Mouse (Mus musculus): Measurements from ENCODE around the gene Hyal2. TPM values are rescaled to one million over a fixed set of nuclear protein-coding genes. Genes with fewer than 3 reads are reported as not detected.

Gene Hyal2
- polyA plus RNA-seq (2016; fragmentation: Nextera tagmentation; extraction: Ambion mirVana) = 93.6 and 97.0 TPM in 2 replicates

DNA sequence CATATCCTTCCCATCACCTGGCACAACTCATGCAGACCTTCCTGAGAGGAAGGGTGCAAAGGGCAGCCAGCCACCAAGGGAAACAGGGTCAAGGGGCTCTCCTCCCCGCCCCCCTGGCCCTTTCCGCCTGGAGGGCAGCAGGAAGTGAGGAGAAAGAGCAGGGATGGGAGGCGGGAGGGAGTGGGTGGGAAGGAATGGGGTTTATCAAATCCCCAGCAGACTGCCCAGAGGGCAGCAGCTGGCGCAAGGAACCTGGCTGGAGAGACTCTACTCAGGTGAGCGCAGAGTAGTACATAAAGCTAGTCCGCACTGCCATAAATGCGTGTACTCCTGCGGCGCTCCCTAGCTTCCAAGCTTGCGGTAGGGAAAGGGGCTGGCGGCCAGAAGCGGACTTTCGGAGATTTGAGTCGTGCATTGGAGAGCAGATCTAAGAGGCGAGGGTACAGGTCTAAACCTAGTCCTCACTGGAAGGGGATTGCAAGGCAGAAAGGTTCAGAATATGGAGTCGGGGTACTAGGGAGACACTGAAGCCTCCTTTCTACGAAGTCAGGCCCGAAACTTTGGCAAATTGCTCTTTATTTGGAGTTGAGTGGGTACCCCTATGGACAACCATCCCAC, at the start of gene Hyal2:
Gene Hyal2, plus strand, starts transcription at position 244 of the 618 bp plus-strand sequence.
- peaks cover 37% of the 10 kb centered on the region for H3K36me3 ChIP-seq

DNA sequence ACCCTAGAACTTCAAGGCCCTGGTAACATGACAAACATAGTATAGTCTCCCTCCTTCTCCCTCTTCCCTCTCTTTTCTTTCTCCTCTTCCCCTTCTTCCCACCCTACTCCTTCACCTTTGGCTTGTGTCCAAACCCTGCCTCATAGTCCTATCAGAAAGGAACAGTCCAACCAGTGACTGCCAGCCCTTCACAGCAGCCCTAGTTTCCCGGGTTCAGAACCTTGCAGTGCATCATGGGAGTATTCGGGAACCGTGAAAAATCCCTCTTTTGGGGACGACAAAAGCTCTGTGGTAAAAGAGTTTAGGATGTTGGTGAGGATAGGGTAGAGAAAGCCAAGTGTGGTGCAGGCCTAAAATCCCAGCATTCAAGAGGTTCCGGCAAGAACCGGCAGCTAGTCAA, 47.4 kb upstream of the Hyal2 start:
- Histone ChIP-seq H3K4me1 (peaks cover 29% of the 10 kb centered on the region), H3K36me3 (peaks cover 4% of the 10 kb centered on the region), H3K9ac (no peak overlapping the region), H3K4me3 (no peak overlapping the region), H3K4me2 (replicated peaks) (no peak overlapping the region), H3K27ac (0 out of 2 replicates have a peak overlapping the region, but pooled peaks have one; percentile 7), H3K9me3 (no peaks in the 10 kb centered on the region), H3K27me3 (replicated peaks) (peaks cover 25% of the 10 kb centered on the region)
- no peak for ATAC-seq (ENCODE audit: low FRiP score, low read depth)
- 42% methylated on average over 6 of the region's 6 CpGs for WGBS

More for the DNA sequence above, at the start of gene Hyal2:
- Histone ChIP-seq H3K27ac (peak within 1 kb of the TSS; percentile 51), H3K9ac (peak within 1 kb of the TSS; percentile 72), H3K4me1 (peaks cover 57% of the 10 kb centered on the region), H3K9me3 (no peaks in the 10 kb centered on the region), H3K27me3 (replicated peaks) (no peaks in the 10 kb centered on the region), H3K4me3 (peak within 1 kb of the TSS; percentile 60), H3K4me2 (replicated peaks) (peak within 1 kb of the TSS; percentile 90)
- ATAC-seq (ENCODE audit: low FRiP score, low read depth) = no peak
- 6% methylated on average over 18 of the region's 18 CpGs for WGBS

DNA sequence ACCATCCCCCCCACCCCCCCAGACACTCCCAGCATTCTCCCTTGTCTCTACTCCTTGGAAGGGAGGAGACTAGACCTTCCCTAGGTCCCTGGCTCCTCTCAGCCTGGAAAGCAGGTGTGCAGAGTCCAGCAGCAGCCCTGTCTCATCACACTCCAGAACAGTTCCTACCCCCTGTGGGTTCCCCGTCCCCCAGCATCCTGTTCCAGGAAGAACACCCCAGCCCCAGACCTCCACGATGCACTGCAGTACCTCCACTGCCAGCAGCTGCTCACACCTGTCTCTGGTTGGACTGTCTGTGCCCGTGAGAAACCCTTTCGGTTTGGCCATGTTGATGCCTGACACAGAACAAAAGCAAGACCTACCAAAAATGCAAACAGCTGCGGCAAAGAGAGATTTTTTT, 46.6 kb upstream of the Hyal2 start:
- H3K9ac ChIP-seq = no peak overlapping the region
- WGBS = 74% methylated on average over 5 of the region's 5 CpGs
- H3K36me3 ChIP-seq = peaks cover 4% of the 10 kb centered on the region
- no peak overlapping the region for H3K4me3 ChIP-seq
- H3K27me3 ChIP-seq (replicated peaks) = peaks cover 33% of the 10 kb centered on the region
- peaks cover 29% of the 10 kb centered on the region for H3K4me1 ChIP-seq
- 0 out of 2 replicates have a peak overlapping the region, but pooled peaks have one; percentile 7 for H3K27ac ChIP-seq
- no peak overlapping the region for H3K4me2 ChIP-seq (replicated peaks)
- no peaks in the 10 kb centered on the region for H3K9me3 ChIP-seq
- ATAC-seq (ENCODE audit: low FRiP score, low read depth) = no peak

DNA sequence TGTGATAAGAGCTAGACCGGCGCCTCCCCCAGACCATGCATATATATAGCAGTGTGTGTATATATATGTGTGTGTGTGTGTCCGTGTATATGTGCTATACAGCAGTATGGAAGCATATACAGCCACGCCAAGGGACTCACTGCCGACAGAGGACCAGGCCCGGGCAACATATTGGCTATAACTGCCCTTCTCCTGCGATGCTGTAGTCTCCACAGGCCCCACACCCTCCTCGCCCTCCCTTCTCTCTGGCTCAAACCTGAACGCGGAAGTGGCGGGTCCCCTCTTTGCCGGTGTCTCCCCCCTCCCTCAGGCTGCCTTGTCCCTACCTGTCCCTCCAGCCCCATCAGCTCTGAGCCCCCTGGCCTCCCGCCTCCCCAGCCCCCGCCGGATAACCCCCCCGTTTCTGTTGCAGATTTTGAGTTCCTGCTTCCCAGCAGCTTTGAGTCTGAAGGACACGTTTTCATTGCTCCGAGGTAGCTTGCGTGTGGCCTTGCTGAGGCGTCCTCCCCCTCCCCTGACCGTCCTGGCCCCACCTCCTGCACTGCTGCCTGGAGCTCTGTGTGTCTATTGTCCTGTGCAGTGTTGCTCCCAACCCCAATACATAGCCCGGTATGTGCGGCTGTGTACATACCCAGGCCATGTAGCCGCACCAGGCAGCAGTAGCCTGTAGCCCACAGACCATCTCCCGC, 45.9 kb upstream of the Hyal2 start:
- peaks cover 4% of the 10 kb centered on the region for H3K36me3 ChIP-seq
- H3K4me3 ChIP-seq = no peak overlapping the region
- peaks cover 36% of the 10 kb centered on the region for H3K4me1 ChIP-seq
- H3K27ac ChIP-seq = no peak overlapping the region
- 0 out of 2 replicates have a peak overlapping the region, but pooled peaks have one; percentile 26 for H3K9ac ChIP-seq
- H3K4me2 ChIP-seq (replicated peaks) = peak overlapping the region; percentile 44
- no peaks in the 10 kb centered on the region for H3K9me3 ChIP-seq
- H3K27me3 ChIP-seq (replicated peaks) = peaks cover 40% of the 10 kb centered on the region
- WGBS = 28% methylated on average over 25 of the region's 25 CpGs
- ATAC-seq (ENCODE audit: low FRiP score, low read depth) = no peak

DNA sequence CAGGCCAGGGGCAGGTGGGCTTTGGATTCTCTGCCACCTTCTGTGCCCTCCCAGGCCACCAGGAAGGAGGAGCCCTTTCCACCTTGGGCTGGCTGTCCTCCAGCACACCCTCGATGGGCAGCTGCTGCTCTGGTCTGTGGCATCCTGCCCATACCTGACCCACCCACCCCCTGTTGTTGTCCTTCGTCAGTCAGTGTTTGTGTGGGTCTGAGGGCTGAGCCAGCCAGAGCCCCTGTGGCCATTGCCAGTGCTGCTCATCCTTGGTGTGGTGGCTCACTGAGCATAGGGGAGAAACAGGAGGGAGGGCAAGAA, 45.4 kb upstream of the Hyal2 start:
- H3K36me3 ChIP-seq = peaks cover 4% of the 10 kb centered on the region
- no peak overlapping the region for H3K27ac ChIP-seq
- ATAC-seq (ENCODE audit: low FRiP score, low read depth) = no peak
- H3K9me3 ChIP-seq = no peaks in the 10 kb centered on the region
- WGBS = 45% methylated on average over 2 of the region's 2 CpGs
- H3K4me2 ChIP-seq (replicated peaks) = peak overlapping the region; percentile 44; the same call in 1 of the 2 replicates
- H3K4me1 ChIP-seq = peaks cover 40% of the 10 kb centered on the region
- 0 out of 2 replicates have a peak overlapping the region, but pooled peaks have one; percentile 26 for H3K9ac ChIP-seq
- no peak overlapping the region for H3K4me3 ChIP-seq
- peaks cover 45% of the 10 kb centered on the region for H3K27me3 ChIP-seq (replicated peaks)

DNA sequence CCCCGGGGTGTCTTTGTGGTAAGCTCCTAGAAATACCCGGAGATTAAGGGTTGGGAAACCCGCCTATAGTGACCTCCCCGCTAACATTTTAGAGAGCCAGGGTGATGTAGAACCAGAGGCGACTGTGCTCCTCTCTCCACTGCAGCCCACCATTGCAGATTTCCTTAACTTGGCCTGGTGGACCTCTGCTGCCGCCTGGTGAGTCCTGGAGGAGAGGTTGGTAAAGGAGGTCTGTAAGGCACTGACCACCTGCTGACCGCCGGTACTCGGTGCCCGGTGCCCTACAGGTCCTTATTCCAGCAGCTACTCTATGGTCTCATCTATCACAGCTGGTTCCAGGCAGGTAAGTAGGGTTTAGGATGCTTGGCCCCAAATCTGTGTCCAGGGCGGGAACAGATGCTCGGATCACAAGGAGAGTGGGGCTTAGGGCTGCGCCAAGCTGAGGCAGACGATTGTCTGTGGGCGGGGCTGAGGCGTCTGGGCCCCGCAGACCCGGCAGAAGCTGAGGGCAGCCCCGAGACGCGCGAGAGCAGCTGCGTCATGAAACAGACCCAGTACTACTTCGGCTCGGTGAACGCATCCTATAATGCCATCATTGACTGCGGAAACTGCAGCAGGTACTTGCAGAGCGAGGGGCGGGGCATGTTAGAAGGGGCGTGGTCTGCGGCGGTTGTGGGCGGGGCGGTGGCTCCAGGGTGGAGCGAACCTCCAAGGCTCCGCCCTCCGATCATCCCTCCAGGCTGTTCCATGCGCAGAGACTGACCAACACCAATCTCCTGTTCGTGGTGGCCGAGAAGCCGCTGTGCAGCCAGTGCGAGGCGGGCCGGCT, 41.3 kb upstream of the Hyal2 start:
- H3K4me1 ChIP-seq = peaks cover 24% of the 10 kb centered on the region
- H3K4me2 ChIP-seq (replicated peaks) = peak overlapping the region; percentile 58
- 4% methylated on average over 44 of the region's 44 CpGs for WGBS
- H3K27me3 ChIP-seq (replicated peaks) = peaks cover 50% of the 10 kb centered on the region
- peak overlapping the region; percentile 24 for H3K4me3 ChIP-seq
- no peak overlapping the region for H3K27ac ChIP-seq
- no peaks in the 10 kb centered on the region; the same call in 1 of the 2 replicates for H3K36me3 ChIP-seq
- H3K9me3 ChIP-seq = no peaks in the 10 kb centered on the region
- peak; percentile 46 for ATAC-seq (ENCODE audit: low FRiP score, low read depth)
- H3K9ac ChIP-seq = 0 out of 2 replicates have a peak overlapping the region, but pooled peaks have one; percentile 1

DNA sequence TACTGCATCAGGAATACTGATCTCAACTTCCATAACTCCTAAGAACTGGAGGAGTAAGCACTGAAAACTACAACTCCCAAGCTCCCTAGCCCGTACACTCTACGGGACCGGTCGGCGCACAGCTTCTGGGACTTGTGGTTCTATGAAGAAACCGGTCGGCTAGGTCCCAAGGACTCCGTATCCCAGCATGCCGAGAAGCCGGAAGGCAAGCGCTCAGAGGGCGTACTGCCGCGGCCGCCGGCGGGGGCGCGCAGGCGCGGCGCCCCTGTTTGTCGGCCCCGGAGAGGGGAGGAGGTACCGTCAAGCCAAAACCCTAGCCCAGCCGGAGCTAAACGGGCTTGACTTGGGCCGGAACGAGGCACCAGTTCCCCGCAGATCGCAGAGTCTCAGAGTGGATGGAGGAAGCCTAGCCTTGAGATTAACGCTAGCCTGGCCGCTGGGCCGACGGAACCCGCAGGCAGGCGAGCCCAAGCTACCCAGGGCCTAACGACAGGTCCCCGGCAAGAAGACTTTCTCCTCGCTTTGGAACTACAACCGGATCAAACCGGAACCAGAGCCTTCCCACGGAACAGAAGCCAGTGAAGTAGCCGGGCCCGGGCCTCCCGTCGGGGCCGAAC, 33.8 kb upstream of the Hyal2 start, which contains the start of gene Tmem115:
Gene Tmem115, plus strand, starts transcription at position 155 of the 617 bp plus-strand sequence.
- Histone ChIP-seq H3K27me3 (replicated peaks) (no peaks in the 10 kb centered on the region), H3K36me3 (peaks cover 14% of the 10 kb centered on the region), H3K4me2 (replicated peaks) (peak within 1 kb of the TSS; percentile 100), H3K27ac (no peak within 1 kb of the TSS), H3K4me3 (peak within 1 kb of the TSS; percentile 77), H3K9ac (peak within 1 kb of the TSS; percentile 88), H3K9me3 (no peaks in the 10 kb centered on the region), H3K4me1 (peaks cover 34% of the 10 kb centered on the region)
- peak; percentile 99 for ATAC-seq (ENCODE audit: low FRiP score, low read depth)
- under 1% methylated on average over 48 of the region's 48 CpGs for WGBS

DNA sequence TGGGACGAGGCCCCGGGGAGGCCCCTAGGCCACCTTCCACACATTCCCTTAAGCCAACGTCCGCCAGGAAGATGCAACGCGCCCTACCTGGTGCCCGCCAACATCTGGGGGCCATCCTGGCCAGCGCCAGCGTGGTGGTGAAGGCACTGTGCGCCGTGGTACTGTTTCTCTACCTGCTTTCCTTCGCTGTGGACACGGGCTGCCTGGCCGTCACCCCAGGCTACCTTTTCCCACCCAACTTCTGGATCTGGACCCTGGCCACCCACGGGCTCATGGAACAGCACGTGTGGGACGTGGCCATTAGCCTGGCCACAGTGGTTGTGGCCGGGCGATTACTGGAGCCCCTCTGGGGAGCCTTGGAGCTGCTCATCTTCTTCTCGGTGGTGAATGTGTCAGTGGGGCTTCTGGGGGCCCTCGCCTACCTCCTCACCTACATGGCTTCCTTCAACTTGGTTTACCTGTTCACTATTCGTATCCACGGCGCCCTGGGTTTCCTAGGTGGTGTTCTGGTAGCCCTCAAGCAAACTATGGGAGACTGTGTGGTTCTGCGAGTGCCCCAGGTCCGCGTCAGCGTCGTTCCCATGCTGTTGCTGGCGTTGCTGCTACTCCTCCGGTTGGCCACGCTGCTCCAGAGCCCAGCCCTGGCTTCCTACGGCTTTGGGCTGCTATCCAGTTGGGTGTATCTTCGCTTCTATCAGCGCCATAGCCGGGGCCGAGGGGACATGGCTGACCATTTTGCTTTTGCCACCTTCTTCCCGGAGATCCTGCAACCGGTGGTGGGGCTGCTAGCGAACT, 33.1 kb upstream of the Hyal2 start:
- Histone ChIP-seq H3K9ac (peak overlapping the region; percentile 88), H3K36me3 (peaks cover 22% of the 10 kb centered on the region), H3K4me1 (peaks cover 34% of the 10 kb centered on the region), H3K9me3 (no peaks in the 10 kb centered on the region), H3K27ac (no peak overlapping the region), H3K4me2 (replicated peaks) (peak overlapping the region; percentile 100), H3K4me3 (peak overlapping the region; percentile 77), H3K27me3 (replicated peaks) (no peaks in the 10 kb centered on the region)
- ATAC-seq (ENCODE audit: low FRiP score, low read depth) = peak; percentile 29
- under 1% methylated on average over 40 of the region's 40 CpGs for WGBS

DNA sequence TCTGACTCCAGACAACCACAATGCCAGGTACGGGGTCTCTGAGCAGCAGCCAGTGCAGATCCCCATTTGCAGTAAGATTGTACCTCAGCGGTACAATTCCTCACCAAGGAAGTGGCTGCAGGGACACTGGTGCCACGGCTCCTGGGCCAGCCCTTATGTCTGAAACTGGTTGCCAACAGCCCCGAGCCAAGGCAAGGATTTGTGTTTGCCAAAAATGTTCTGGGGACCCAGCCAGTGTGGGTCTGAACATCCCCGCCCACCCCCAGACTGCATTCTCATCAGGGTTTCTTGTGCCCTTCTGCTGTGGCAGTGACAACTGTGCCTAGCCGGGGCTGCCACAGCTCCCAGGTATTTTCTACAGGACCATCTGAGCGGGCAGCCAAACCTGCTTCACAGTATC, 29.5 kb upstream of the Hyal2 start:
- ATAC-seq (ENCODE audit: low FRiP score, low read depth) = no peak
- peaks cover 54% of the 10 kb centered on the region for H3K4me1 ChIP-seq

DNA sequence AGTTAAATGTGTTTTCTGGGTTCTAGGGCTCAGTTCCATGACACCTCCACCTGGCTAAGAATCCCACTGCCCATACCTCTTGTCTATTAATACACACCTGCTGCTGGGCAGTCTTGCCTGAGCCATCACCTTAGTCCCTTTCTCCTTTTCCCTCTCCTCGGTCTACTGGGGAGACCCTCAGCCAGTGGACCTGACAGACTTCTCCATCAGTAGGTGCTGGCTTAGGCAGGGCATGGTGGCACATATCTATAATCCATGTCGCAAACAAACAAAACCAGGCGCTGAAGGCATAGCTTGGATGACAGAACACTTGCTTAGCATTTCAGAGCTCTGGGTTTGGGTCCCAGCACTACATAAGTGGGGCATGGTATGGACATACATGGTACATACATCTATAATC, 29.0 kb upstream of the Hyal2 start:
- H3K27ac ChIP-seq = no peak overlapping the region
- H3K4me2 ChIP-seq (replicated peaks) = no peak overlapping the region
- no peak overlapping the region for H3K9ac ChIP-seq
- ATAC-seq (ENCODE audit: low FRiP score, low read depth) = no peak
- peaks cover 35% of the 10 kb centered on the region for H3K36me3 ChIP-seq
- WGBS = 95% methylated on average over 3 of the region's 3 CpGs
- no peaks in the 10 kb centered on the region for H3K9me3 ChIP-seq
- H3K4me3 ChIP-seq = no peak overlapping the region
- peaks cover 54% of the 10 kb centered on the region for H3K4me1 ChIP-seq
- H3K27me3 ChIP-seq (replicated peaks) = no peaks in the 10 kb centered on the region

More for the DNA sequence above, 29.5 kb upstream of the Hyal2 start:
- no peaks in the 10 kb centered on the region for H3K9me3 ChIP-seq
- WGBS = 93% methylated on average over 7 of the region's 7 CpGs
- H3K9ac ChIP-seq = no peak overlapping the region
- no peak overlapping the region for H3K27ac ChIP-seq
- no peaks in the 10 kb centered on the region for H3K27me3 ChIP-seq (replicated peaks)
- no peak overlapping the region for H3K4me2 ChIP-seq (replicated peaks)
- no peak overlapping the region for H3K4me3 ChIP-seq
- H3K36me3 ChIP-seq = peaks cover 30% of the 10 kb centered on the region

DNA sequence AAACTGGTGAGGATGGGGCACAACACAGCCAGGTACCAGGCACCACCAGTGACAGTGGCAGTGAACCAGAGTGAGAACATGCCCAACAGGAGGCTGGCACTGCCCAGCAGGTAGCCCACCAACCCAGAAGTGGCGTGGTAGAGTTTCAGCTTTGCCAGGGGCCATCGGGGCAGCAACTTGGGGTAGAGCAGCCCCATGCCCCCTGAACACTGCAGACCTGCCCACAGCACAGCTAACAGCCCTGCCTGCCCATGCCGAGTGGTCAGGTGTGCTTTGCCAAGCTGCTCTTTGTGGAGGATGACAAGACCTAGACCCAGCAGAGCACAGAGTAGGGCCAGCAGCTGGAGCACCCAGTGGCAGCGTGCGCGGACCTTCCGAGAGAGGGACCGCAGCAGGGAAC, 27.8 kb upstream of the Hyal2 start:
- Histone ChIP-seq H3K9ac (no peak overlapping the region), H3K9me3 (no peaks in the 10 kb centered on the region), H3K36me3 (peaks cover 46% of the 10 kb centered on the region), H3K27me3 (replicated peaks) (no peaks in the 10 kb centered on the region), H3K4me1 (peaks cover 47% of the 10 kb centered on the region), H3K27ac (no peak overlapping the region), H3K4me2 (replicated peaks) (no peak overlapping the region), H3K4me3 (no peak overlapping the region)
- no peak for ATAC-seq (ENCODE audit: low FRiP score, low read depth)
- WGBS = 93% methylated on average over 8 of the region's 8 CpGs

Measured in neural tube, embryonic 12.5 days (tissue).